Mouse (Mus musculus): ENCODE results near the gene Adgrl2. TPM values are rescaled to one million over a fixed set of nuclear protein-coding genes. Genes with fewer than 3 reads are reported as not detected.
A peak's percentile ranks its signal among the peaks of the same experiment; 100 is the strongest.

Adgrl2 gene
- total RNA-seq, 2 experiments from 2014 or later, result 102 to 112 TPM

- intact Hi-C loops (cut with DNase I), result no loop called here
- DNase-seq, result no peak
Measured at GRCm38 (mm10) chr3:148934279-148934678, 56.1 kb downstream of the Adgrl2 start.

DNA sequence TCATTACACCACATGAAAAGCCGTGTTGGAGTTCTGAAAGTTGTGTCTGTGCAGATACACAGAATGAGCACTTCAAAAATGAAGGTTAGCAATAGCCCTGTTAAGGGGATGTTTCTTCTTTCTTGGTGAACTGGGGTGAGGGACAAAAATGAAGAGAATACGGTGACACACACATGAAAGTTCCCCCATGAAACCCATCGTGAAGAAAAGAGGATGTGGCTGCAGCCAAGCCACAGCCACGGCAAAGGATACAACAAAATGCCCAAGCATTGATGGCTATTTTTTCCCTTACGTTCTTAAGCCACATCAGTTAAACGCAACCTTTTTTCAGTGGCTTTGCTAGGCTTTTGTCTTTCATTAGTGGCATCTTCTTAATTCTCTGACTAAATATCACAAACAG is 57.2 kb downstream of the Adgrl2 start:
- intact Hi-C loops (cut with DNase I), result no loop called here
- no peak for DNase-seq

DNA sequence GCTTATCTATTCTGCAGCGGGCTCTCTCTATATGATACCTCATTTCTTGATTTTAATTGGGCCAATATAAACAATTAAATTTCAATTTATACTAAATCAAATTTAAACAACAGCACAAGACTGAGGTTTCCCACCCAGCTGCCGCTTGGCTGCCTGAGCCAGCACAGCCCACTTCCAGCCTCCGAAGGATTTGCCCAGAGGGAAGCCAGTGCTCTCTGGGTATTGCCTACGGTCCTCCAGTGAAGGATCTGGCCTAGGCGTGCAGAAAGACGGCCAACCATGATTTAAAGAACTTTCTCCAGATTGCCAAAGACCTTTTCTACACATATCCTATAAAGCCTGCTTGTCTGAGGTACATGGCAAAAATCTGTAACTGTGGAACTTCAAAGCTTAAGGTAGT is 59.4 kb downstream of the Adgrl2 start:
- DNase-seq, result no peak
- intact Hi-C loops (cut with DNase I), result no loop called here

DNA sequence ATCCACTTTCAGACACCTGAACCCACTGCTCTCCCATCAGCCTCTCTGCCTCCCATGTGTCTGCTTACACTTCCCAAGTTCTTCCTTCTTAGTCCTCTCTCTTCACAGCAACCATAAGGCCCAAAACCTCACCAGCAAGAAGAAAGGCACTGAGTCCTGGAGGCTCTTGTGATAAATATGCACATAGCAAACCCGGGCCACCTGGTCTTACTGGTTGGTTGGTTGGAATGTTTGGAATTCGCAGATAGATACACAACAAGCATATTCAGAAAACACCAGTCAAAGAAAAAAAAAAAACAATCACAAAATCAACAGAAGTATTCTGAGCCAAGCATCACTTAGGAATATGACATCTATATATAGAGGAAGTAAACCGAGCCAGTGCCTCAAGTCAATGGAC is 64.0 kb downstream of the Adgrl2 start:
- no peak for DNase-seq
- intact Hi-C loops (cut with DNase I), result no loop called here

DNA sequence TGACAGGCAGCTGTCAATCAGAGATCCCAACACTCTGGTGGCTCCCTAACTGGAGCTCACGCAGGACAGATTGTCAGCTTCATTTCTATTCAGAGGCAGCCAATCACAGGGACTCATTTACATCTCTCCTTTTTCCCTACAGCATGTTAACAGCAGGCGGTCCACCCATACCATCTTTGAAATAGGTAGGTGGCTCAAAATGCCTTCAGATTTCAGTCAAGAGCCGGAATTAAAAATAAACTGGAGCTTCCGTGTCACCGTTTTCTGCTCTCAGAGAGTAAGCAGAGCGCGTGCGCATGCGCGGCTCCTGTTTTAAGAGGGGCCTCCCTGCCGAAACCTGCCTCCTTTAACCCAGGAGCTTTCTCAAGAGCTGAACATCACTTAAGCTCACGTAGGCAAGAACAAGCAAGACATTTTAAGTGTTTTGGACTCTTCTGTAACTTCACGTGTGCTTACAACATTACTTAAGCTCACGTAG is 67.7 kb downstream of the Adgrl2 start:
- intact Hi-C loops (cut with DNase I), result no loop called here
- DNase-seq, result peak in 1 of 2 experiments; percentile 40

DNA sequence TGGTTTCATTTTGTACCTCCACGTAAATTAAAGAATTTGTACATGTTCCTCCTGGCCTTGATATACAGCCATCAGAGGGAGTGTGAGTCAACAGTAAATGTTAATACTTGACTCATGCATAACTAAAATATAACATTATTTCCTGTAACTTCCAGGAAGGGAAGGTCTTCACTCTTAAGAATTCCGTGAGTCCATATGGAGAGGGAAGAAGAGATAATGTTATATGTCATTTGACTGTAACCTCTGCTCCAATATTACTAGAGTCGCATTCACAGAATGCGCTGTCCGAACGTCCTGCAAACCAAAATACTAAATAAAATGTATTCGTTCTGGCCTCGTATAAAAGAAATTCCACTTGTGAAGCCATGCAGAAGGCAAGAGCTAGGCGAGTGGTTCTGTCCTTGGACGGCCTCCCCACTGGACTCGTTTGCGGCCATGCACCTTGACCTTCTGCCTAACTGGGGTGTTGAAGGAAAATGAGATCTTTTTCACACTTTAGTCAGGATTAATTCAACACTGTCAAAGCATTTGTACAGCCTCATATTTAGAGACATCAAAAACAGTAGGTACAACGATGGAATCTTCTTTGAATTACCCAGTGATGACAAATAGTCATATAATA is 68.3 kb downstream of the Adgrl2 start:
- no peak for DNase-seq
- intact Hi-C loops (cut with DNase I), result no loop called here

GRCm38 (mm10) chr3:148920881-148921280 is 69.5 kb downstream of the Adgrl2 start:
- intact Hi-C loops (cut with DNase I), result no loop called here
- no peak for DNase-seq

- DNase-seq, result no peak
- intact Hi-C loops (cut with DNase I), result no loop called here
Measured at GRCm38 (mm10) chr3:148918425-148918824, 71.9 kb downstream of the Adgrl2 start.

- intact Hi-C loops (cut with DNase I), result no loop called here
- DNase-seq, result no peak
Measured at GRCm38 (mm10) chr3:148917837-148918236, 72.5 kb downstream of the Adgrl2 start.

- no peak for DNase-seq
- intact Hi-C loops (cut with DNase I), result no loop called here
Measured at GRCm38 (mm10) chr3:148916226-148916625, 74.1 kb downstream of the Adgrl2 start.

DNA sequence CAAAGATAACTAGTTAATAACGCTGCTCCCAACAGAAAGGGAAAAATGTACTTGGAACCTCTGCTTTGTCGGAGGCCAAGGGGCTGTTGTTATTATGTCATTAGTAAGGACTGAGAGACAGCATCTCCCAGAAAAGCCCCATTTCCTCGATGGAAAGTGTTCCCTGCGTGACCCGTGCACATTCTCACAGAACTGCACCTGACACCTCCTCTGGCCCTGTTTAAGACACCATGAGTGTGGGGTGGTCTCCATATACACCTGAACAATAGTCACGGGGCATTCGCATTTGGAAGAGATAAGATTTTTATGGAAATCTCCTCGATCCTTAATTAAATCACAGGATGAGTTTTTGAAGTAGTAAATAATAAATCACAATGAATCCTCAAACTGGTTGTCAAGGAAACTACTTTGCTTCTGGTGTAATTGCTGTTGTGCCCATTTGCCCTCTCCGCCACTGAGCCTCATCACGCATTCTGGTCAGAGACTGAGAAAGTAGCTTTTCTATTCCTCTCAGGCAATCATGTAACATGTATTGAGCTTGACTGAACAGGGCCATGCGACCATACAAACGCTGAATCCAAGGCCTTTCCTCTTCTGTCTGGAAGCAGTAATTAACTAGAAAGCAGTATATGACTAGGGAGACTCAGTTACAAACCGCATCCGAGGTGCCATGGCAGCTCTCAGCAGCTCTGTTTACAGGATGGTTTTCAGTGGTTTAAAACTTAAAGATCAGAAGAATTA is 77.2 kb downstream of the Adgrl2 start:
- intact Hi-C loops (cut with DNase I), result no loop called here
- DNase-seq, result no peak

- no peak for DNase-seq
- intact Hi-C loops (cut with DNase I), result no loop called here
Measured at GRCm38 (mm10) chr3:148912536-148912935, 77.8 kb downstream of the Adgrl2 start.

GRCm38 (mm10) chr3:148907873-148908272 is 82.5 kb downstream of the Adgrl2 start:
- intact Hi-C loops (cut with DNase I), result loop anchor here (2.0 kb wide), 1 partner anchor 75 kb away; no protein-coding TSS in a partner anchor
- DNase-seq, result no peak

GRCm38 (mm10) chr3:148907024-148907778 is 83.2 kb downstream of the Adgrl2 start:
- DNase-seq, result peak; percentile 43 to 54
- intact Hi-C loops (cut with DNase I), result loop anchor here (2.0 kb wide), 1 partner anchor 76 kb away; no protein-coding TSS in a partner anchor

GRCm38 (mm10) chr3:148905906-148906779 is 84.2 kb downstream of the Adgrl2 start:
- DNase-seq, result no peak
- intact Hi-C loops (cut with DNase I), result loop anchor here (2.0 kb wide), 1 partner anchor 77 kb away; no protein-coding TSS in a partner anchor

GRCm38 (mm10) chr3:148905435-148905834 is 84.9 kb downstream of the Adgrl2 start:
- intact Hi-C loops (cut with DNase I), result no loop called here
- no peak for DNase-seq

DNA sequence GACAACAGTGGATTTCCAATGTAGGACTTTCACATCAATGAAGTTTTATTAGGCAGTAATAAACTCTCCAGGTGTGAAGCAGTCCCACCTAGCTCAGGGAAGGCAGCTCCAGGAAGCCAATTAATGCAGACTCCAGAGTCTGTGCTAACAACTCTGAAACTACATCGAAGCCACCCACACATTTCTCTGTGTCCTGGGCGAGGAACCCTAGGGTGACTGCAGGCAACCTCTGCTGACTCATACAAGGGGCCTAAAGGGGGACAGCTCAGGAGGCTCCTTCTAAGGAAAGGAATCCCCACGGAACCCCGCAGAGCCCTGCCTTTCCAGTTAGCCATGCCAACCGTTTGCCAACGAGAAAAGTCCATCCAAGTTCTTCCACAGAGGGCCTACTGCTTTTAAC is 90.5 kb downstream of the Adgrl2 start:
- intact Hi-C loops (cut with DNase I), result loop anchor here (10.0 kb wide), 1 partner anchor 555 kb away; no protein-coding TSS in a partner anchor
- no peak for DNase-seq

- DNase-seq, result no peak
- intact Hi-C loops (cut with DNase I), result loop anchor here (10.0 kb wide), 1 partner anchor 555 kb away; no protein-coding TSS in a partner anchor
Measured at GRCm38 (mm10) chr3:148899416-148899815, 90.9 kb downstream of the Adgrl2 start.

GRCm38 (mm10) chr3:148898535-148899250 is 91.7 kb downstream of the Adgrl2 start:
- intact Hi-C loops (cut with DNase I), result loop anchor here (10.0 kb wide), 1 partner anchor 554 kb away; no protein-coding TSS in a partner anchor
- DNase-seq, result no peak

Data from heart, postnatal 10 days (tissue).